Mouse (Mus musculus) heart, embryonic 11.5 days (tissue): ENCODE results near the gene Fbrsl1. TPM values are rescaled to one million over a fixed set of nuclear protein-coding genes. Genes with fewer than 3 reads are reported as not detected.

ENCODE experiments used
- ATAC-seq: fragments of 200-750 bp; cut with Nextera tagmentation; replicated peaks from 2 replicates; pipeline ENCODE4 v1.8.0; 2017; ENCODE audit warnings: moderate library complexity; ENCODE audit not compliant: insufficient number of reproducible peaks, low FRiP score, low TSS enrichment
- H3K27ac ChIP-seq: fragments of 300-500 bp; sonication (generic); 2 replicates; pipeline ENCODE4 v1.5.1; 2014; ENCODE audit warnings: mild to moderate bottlenecking, low read depth, low read length
- H3K27me3 ChIP-seq: fragments of 300-500 bp; sonication (generic); 2 replicates; pipeline ENCODE4 v1.6.1; 2014; ENCODE audit warnings: mild to moderate bottlenecking, low read length, mixed read lengths; ENCODE audit not compliant: control insufficient read depth, insufficient read depth
- H3K36me3 ChIP-seq: fragments of 300-500 bp; sonication (generic); 2 replicates; pipeline ENCODE4 v1.6.1; 2014; ENCODE audit warnings: mild to moderate bottlenecking, low read length, moderate library complexity, mixed read lengths; ENCODE audit not compliant: control insufficient read depth, insufficient read depth
- H3K4me1 ChIP-seq: fragments of 300-500 bp; sonication (generic); 2 replicates; pipeline ENCODE4 v1.6.1; 2014; ENCODE audit warnings: low read length; ENCODE audit not compliant: control insufficient read depth, insufficient read depth
- H3K4me2 ChIP-seq: fragments of 300-500 bp; sonication (generic); 2 replicates; pipeline ENCODE4 v1.6.1; 2014; ENCODE audit warnings: mild to moderate bottlenecking, moderate library complexity
- H3K4me3 ChIP-seq: fragments of 300-500 bp; sonication (generic); 2 replicates; pipeline ENCODE4 v1.5.1; 2014; ENCODE audit warnings: low read depth, low read length
- H3K9ac ChIP-seq: fragments of 300-500 bp; sonication (generic); 2 replicates; pipeline ENCODE4 v1.6.1; 2014; ENCODE audit warnings: mild to moderate bottlenecking, low read depth, low read length, moderate library complexity
- H3K9me3 ChIP-seq: fragments of 300-500 bp; sonication (generic); replicated peaks from 2 replicates; pipeline ENCODE4 v1.6.1; 2016; ENCODE audit warnings: low read length; ENCODE audit not compliant: control insufficient read depth
- WGBS: fragments of 180-500 bp; shearing (Covaris S2); extraction: QIAGEN DNeasy Blood & Tissue Kit; methylation state at CpG from one replicate; pipeline ENCODE4 v1.1.7; 2014; ENCODE audit not compliant: insufficient replicate concordance; 5-methylcytosine and 5-hydroxymethylcytosine counted together
- polyA plus RNA-seq: library from polyadenylated mRNA; unstranded; fragments of >200 nt; fragmentation: Nextera tagmentation; extraction: Ambion mirVana; gene quantifications from 2 replicates; pipeline ENCODE4 v1.2.1, GENCODE M21; 2014

Gene Fbrsl1
- 8.1 and 10.2 TPM in 2 replicates for polyA plus RNA-seq

- ATAC-seq = peak; percentile 97
These were observed at the start of gene Fbrsl1 for GRCm38 (mm10) chr5:110448436-110449134. Gene Fbrsl1 (minus strand): TSS chr5:110448503.

GRCm38 (mm10) chr5:110498071-110498470, 49.8 kb upstream of the Fbrsl1 start:
- Histone ChIP-seq H3K4me1 (no peaks in the 10 kb centered on the region), H3K27me3 (peaks cover 11% of the 10 kb centered on the region), H3K27ac (no peak overlapping the region), H3K4me3 (no peak overlapping the region), H3K36me3 (no peaks in the 10 kb centered on the region), H3K4me2 (no peak overlapping the region), H3K9me3 (no peaks in the 10 kb centered on the region), H3K9ac (no peak overlapping the region)
- WGBS = 60% methylated on average over 10 of the region's 10 CpGs
- ATAC-seq = no peak

More at GRCm38 (mm10) chr5:110448436-110449134, at the start of gene Fbrsl1:
- H3K9ac ChIP-seq = peak within 1 kb of the TSS; percentile 89
- H3K4me2 ChIP-seq = peak within 1 kb of the TSS; percentile 97
- H3K27ac ChIP-seq = peak within 1 kb of the TSS; percentile 75
- no peaks in the 10 kb centered on the region for H3K36me3 ChIP-seq
- H3K27me3 ChIP-seq = no peaks in the 10 kb centered on the region
- peak within 1 kb of the TSS; percentile 95 for H3K4me3 ChIP-seq
- H3K4me1 ChIP-seq = peaks cover 20% of the 10 kb centered on the region
- 1% methylated on average over 43 of the region's 46 CpGs for WGBS
- no peaks in the 10 kb centered on the region for H3K9me3 ChIP-seq

GRCm38 (mm10) chr5:110497556-110497955, 49.3 kb upstream of the Fbrsl1 start:
- Histone ChIP-seq H3K4me1 (no peaks in the 10 kb centered on the region), H3K36me3 (no peaks in the 10 kb centered on the region), H3K27ac (no peak overlapping the region), H3K9ac (no peak overlapping the region), H3K4me2 (no peak overlapping the region), H3K27me3 (peaks cover 11% of the 10 kb centered on the region), H3K9me3 (no peaks in the 10 kb centered on the region), H3K4me3 (no peak overlapping the region)
- ATAC-seq = no peak
- whole genome bisulfite sequencing = 58% methylated on average over 5 of the region's 5 CpGs

GRCm38 (mm10) chr5:110495051-110495450, 46.7 kb upstream of the Fbrsl1 start:
- WGBS = 91% methylated on average over 6 of the region's 6 CpGs
- H3K9me3 ChIP-seq = no peaks in the 10 kb centered on the region
- H3K4me2 ChIP-seq = no peak overlapping the region
- no peaks in the 10 kb centered on the region for H3K4me1 ChIP-seq
- H3K27me3 ChIP-seq = peaks cover 14% of the 10 kb centered on the region
- H3K36me3 ChIP-seq = no peaks in the 10 kb centered on the region
- no peak overlapping the region for H3K4me3 ChIP-seq
- no peak overlapping the region for H3K27ac ChIP-seq
- H3K9ac ChIP-seq = no peak overlapping the region
- no peak for ATAC-seq

GRCm38 (mm10) chr5:110494396-110494795, 46.1 kb upstream of the Fbrsl1 start:
- no peak for ATAC-seq
- Histone ChIP-seq H3K36me3 (no peaks in the 10 kb centered on the region), H3K4me2 (no peak overlapping the region), H3K9ac (no peak overlapping the region), H3K27me3 (peaks cover 13% of the 10 kb centered on the region), H3K27ac (no peak overlapping the region), H3K4me1 (no peaks in the 10 kb centered on the region), H3K4me3 (no peak overlapping the region), H3K9me3 (no peaks in the 10 kb centered on the region)
- WGBS = 59% methylated on average over 4 of the region's 4 CpGs

GRCm38 (mm10) chr5:110493785-110494184, 45.5 kb upstream of the Fbrsl1 start:
- H3K27ac ChIP-seq = no peak overlapping the region
- no peaks in the 10 kb centered on the region for H3K4me1 ChIP-seq
- H3K27me3 ChIP-seq = peaks cover 13% of the 10 kb centered on the region
- no peak for ATAC-seq
- no peaks in the 10 kb centered on the region for H3K36me3 ChIP-seq
- H3K9me3 ChIP-seq = no peaks in the 10 kb centered on the region
- 5% methylated on average over 4 of the region's 4 CpGs for WGBS
- H3K4me3 ChIP-seq = no peak overlapping the region
- no peak overlapping the region for H3K9ac ChIP-seq
- no peak overlapping the region for H3K4me2 ChIP-seq

- Histone ChIP-seq H3K36me3 (no peaks in the 10 kb centered on the region), H3K9ac (no peak overlapping the region), H3K4me3 (no peak overlapping the region), H3K4me2 (no peak overlapping the region), H3K4me1 (no peaks in the 10 kb centered on the region), H3K27ac (no peak overlapping the region), H3K9me3 (no peaks in the 10 kb centered on the region), H3K27me3 (peaks cover 18% of the 10 kb centered on the region)
- ATAC-seq = no peak
- WGBS = 9% methylated on average over 4 of the region's 4 CpGs
These were observed 41.3 kb upstream of the Fbrsl1 start for GRCm38 (mm10) chr5:110489639-110490038.

- WGBS = 19% methylated on average over 1 of the region's 1 CpGs
- no peak for ATAC-seq
- no peaks in the 10 kb centered on the region for H3K9me3 ChIP-seq
- peaks cover 25% of the 10 kb centered on the region for H3K27me3 ChIP-seq
- no peak overlapping the region for H3K27ac ChIP-seq
- H3K4me1 ChIP-seq = no peaks in the 10 kb centered on the region
- H3K9ac ChIP-seq = no peak overlapping the region
- H3K4me2 ChIP-seq = no peak overlapping the region
- no peaks in the 10 kb centered on the region for H3K36me3 ChIP-seq
- H3K4me3 ChIP-seq = no peak overlapping the region
These were observed 39.6 kb upstream of the Fbrsl1 start for GRCm38 (mm10) chr5:110487943-110488342.
